Mouse (Mus musculus) E14TG2a.4 (cell line): ENCODE measurements around the gene 2010111I01Rik.

ENCODE experiments used
- CTCF ChIP-seq: conservative IDR thresholded peaks from 2 replicates; pipeline ENCODE4 v1.5.1; 2014; ENCODE audit warnings: low read length
- NANOG ChIP-seq: IDR thresholded peaks from 2 replicates; pipeline ENCODE4 v1.6.1; 2014; ENCODE audit warnings: borderline replicate concordance, low read length, mixed read lengths
- POU5F1 ChIP-seq: IDR thresholded peaks from 2 replicates; pipeline ENCODE4 v1.6.1; 2014; ENCODE audit warnings: low read length, borderline replicate concordance

DNA sequence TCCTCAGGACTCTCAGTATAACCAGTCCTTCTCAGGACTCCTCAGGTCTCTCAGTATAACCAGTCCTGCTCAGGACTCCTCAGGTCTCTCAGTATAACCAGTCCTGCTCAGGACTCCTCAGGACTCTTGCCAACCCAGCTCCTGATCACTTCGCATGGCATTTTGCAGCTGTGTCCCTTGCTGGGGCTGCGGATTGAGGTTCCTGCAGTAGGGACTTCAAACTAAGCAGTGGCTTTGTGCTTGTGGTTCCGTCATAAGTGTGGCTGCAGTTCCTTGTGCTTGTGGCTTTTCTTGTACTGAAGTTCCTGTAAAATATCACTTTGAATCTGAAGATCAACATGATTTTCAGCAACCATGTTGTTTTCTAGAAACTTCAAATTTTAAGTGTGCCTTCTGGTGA is 320.1 kb downstream of the 2010111I01Rik start:
- TF ChIP-seq CTCF, result no peak
- no peak for TF ChIP-seq POU5F1
- TF ChIP-seq NANOG, result no peak
